Mouse (Mus musculus): ENCODE data around the gene Zdbf2.

DNA sequence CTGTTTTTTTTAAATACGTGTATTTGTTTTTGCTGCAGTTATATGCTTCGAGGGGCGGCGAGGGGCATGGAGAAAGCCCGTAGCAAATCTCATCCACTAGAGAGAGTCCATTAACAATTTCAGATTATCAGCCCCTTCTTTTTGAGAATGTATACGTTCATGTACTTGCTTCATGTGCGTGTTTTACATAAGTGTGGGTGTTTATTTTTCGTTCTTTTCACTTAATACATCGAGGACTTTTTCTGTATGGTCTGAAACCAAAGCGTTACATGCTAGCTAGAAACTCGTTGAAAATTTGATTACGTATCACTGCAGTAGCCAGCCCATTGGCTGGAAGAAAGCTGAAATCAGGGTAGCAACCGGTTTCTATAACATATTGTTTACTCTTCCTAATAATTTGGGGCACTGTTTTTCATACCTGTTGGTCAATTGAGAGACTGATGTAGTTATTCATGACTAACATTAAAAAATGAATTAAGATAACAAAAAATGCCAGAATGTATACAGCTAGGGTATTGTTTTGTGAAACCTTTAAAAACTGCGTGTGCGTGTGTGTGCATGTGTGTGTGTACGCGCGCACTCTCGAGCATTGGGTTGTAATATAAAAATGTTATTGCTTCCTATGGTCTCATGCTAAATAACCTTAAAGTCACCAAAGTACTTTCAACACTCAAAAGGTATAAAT, 1.1 kb downstream of the Zdbf2 start:
- no peak for TF ChIP-seq POLR2A (IDR thresholded peaks at IDR 0.05; ENCODE audit: low read depth, low read length)
- no peak for TF ChIP-seq CTCF (IDR thresholded peaks at IDR 0.05; ENCODE audit: borderline replicate concordance, insufficient read depth, low read length)

All from embryonic fibroblast, embryonic 13.5 days (primary cell).